Mouse (Mus musculus) liver, postnatal 0 days (tissue): ENCODE results near the gene Rasal1. TPM values are rescaled to one million over a fixed set of nuclear protein-coding genes. Genes with fewer than 3 reads are reported as not detected.

Source experiments
- ATAC-seq: fragments of 200-750 bp; cut with Nextera tagmentation; 2 replicates; pipeline ENCODE4 v1.8.0; 2017; ENCODE audit warnings: mild to moderate bottlenecking, moderate library complexity
- DNase-seq: peaks from one replicate; pipeline ENCODE4 v3.0.0-alpha.2; 2016
- H3K27ac ChIP-seq: fragments of 300-500 bp; sonication (generic); 2 replicates; pipeline ENCODE4 v1.5.1; 2014; ENCODE audit warnings: antibody characterized with exemption, moderate library complexity, mild to moderate bottlenecking, low read depth
- H3K27me3 ChIP-seq: fragments of 300-500 bp; sonication (generic); 2 replicates; pipeline ENCODE4 v1.6.1; 2014; ENCODE audit warnings: low read length, control low read depth, mixed read lengths; ENCODE audit not compliant: insufficient read depth
- H3K36me3 ChIP-seq: fragments of 300-500 bp; sonication (generic); replicated peaks from 2 replicates; pipeline ENCODE4 v1.6.1; 2014; ENCODE audit warnings: mild to moderate bottlenecking, control low read depth, low read length, moderate library complexity, mixed read lengths; ENCODE audit not compliant: insufficient read depth
- H3K4me1 ChIP-seq: fragments of 300-500 bp; sonication (generic); 2 replicates; pipeline ENCODE4 v1.6.1; 2014; ENCODE audit warnings: antibody characterized with exemption, mild to moderate bottlenecking, control low read depth; ENCODE audit not compliant: insufficient read depth
- H3K4me2 ChIP-seq: fragments of 300-500 bp; sonication (generic); 2 replicates; pipeline ENCODE4 v1.6.1; 2014; ENCODE audit warnings: low read depth, mild to moderate bottlenecking, low read length, moderate library complexity, mixed read lengths
- H3K4me3 ChIP-seq: fragments of 300-500 bp; sonication (generic); 2 replicates; pipeline ENCODE4 v1.5.1; 2014; ENCODE audit warnings: low read depth, low read length
- H3K9ac ChIP-seq: fragments of 300-500 bp; sonication (generic); replicated peaks from 2 replicates; pipeline ENCODE4 v1.6.1; 2014; ENCODE audit warnings: mild to moderate bottlenecking, moderate library complexity
- H3K9me3 ChIP-seq: fragments of 300-500 bp; sonication (generic); 2 replicates; pipeline ENCODE4 v1.6.1; 2016; ENCODE audit warnings: mild to moderate bottlenecking, control low read depth, low read length, mixed read lengths
- CTCF ChIP-seq: sonication (generic); IDR thresholded peaks from 2 replicates; pipeline ENCODE4 v1.5.1; 2016; ENCODE audit warnings: antibody characterized with exemption, low read depth
- EP300 ChIP-seq: IDR thresholded peaks from 2 replicates; pipeline ENCODE4 v1.6.1; 2016; ENCODE audit warnings: antibody characterized with exemption, low read depth, mild to moderate bottlenecking
- WGBS: fragments of 180-500 bp; shearing (Covaris S2); extraction: QIAGEN DNeasy Blood & Tissue Kit; methylation state at CpG from one replicate; pipeline ENCODE4 v1.1.7; 2014; ENCODE audit not compliant: insufficient replicate concordance; 5-methylcytosine and 5-hydroxymethylcytosine counted together
- polyA plus RNA-seq: library from polyadenylated mRNA; unstranded; fragments of >200 nt; fragmentation: Nextera tagmentation; extraction: Ambion mirVana; gene quantifications from 2 replicates; pipeline ENCODE4 v1.2.1, GENCODE M21; 2015

The Rasal1 gene
- polyA plus RNA-seq, 1 experiment from 2014 or later, result 0.20 TPM

GRCm38 (mm10) chr5:120674229-120675145 lies 25.9 kb downstream of the Rasal1 start:
- TF ChIP-seq CTCF (no peak), EP300 (no peak)
- DNase-seq (peak; percentile 45), ATAC-seq (0 out of 2 replicates have a peak, but pooled peaks have one; percentile 18)
- Histone ChIP-seq H3K9me3 (no peaks in the 10 kb centered on the region), H3K4me3 (no peak overlapping the region), H3K36me3 (no peaks in the 10 kb centered on the region), H3K27me3 (no peaks in the 10 kb centered on the region), H3K27ac (no peak overlapping the region), H3K4me2 (no peak overlapping the region), H3K4me1 (no peaks in the 10 kb centered on the region), H3K9ac (no peak overlapping the region)
- WGBS, result 28% methylated on average over 21 of the region's 21 CpGs

- 27% methylated on average over 2 of the region's 2 CpGs for WGBS
Observed at GRCm38 (mm10) chr5:120677516-120677915, 28.9 kb downstream of the Rasal1 start.

GRCm38 (mm10) chr5:120679676-120680555 lies 31.3 kb downstream of the Rasal1 start:
- H3K27me3 ChIP-seq, result peaks cover 28% of the 10 kb centered on the region
- peak; percentile 84 for ATAC-seq

More at GRCm38 (mm10) chr5:120677516-120677915, 28.9 kb downstream of the Rasal1 start:
- Histone ChIP-seq H3K9me3 (no peaks in the 10 kb centered on the region), H3K27ac (no peak overlapping the region), H3K9ac (no peak overlapping the region), H3K27me3 (peaks cover 18% of the 10 kb centered on the region), H3K4me2 (no peak overlapping the region), H3K4me3 (no peak overlapping the region), H3K36me3 (no peaks in the 10 kb centered on the region), H3K4me1 (0 out of 2 replicates have a peak, but pooled peaks cover 3% of the 10 kb centered on the region)
- TF ChIP-seq CTCF (no peak), EP300 (no peak)
- ATAC-seq, result peak; percentile 40; the same call in 1 of the 2 replicates
- DNase-seq, result peak; percentile 41

GRCm38 (mm10) chr5:120680918-120681317 lies 32.3 kb downstream of the Rasal1 start:
- Histone ChIP-seq H3K4me1 (0 out of 2 replicates have a peak, but pooled peaks cover 3% of the 10 kb centered on the region), H3K9me3 (no peaks in the 10 kb centered on the region), H3K27ac (no peak overlapping the region), H3K36me3 (no peaks in the 10 kb centered on the region), H3K4me2 (no peak overlapping the region), H3K4me3 (no peak overlapping the region), H3K9ac (no peak overlapping the region), H3K27me3 (peaks cover 28% of the 10 kb centered on the region)
- TF ChIP-seq CTCF, result no peak
- no peak for TF ChIP-seq EP300
- ATAC-seq (no peak), DNase-seq (no peak)
- WGBS, result 85% methylated on average over 17 of the region's 18 CpGs

More at GRCm38 (mm10) chr5:120679676-120680555, 31.3 kb downstream of the Rasal1 start:
- no peak for TF ChIP-seq EP300
- peak; percentile 73 for TF ChIP-seq CTCF
- 9% methylated on average over 24 of the region's 24 CpGs for WGBS
- Histone ChIP-seq H3K4me2 (peak overlapping the region; percentile 53), H3K4me3 (no peak overlapping the region), H3K36me3 (no peaks in the 10 kb centered on the region), H3K9ac (no peak overlapping the region), H3K4me1 (0 out of 2 replicates have a peak, but pooled peaks cover 3% of the 10 kb centered on the region), H3K27ac (no peak overlapping the region), H3K9me3 (no peaks in the 10 kb centered on the region)
- peak; percentile 67 for DNase-seq

GRCm38 (mm10) chr5:120682982-120683771 lies 34.6 kb downstream of the Rasal1 start:
- Histone ChIP-seq H3K36me3 (no peaks in the 10 kb centered on the region), H3K27me3 (peaks cover 32% of the 10 kb centered on the region), H3K4me3 (no peak overlapping the region), H3K9ac (no peak overlapping the region), H3K4me2 (no peak overlapping the region), H3K9me3 (no peaks in the 10 kb centered on the region), H3K27ac (no peak overlapping the region), H3K4me1 (0 out of 2 replicates have a peak, but pooled peaks cover 3% of the 10 kb centered on the region)
- DNase-seq, result peak; percentile 21
- ATAC-seq, result no peak
- TF ChIP-seq CTCF (no peak), EP300 (no peak)
- WGBS, result 13% methylated on average over 24 of the region's 24 CpGs
